Mouse (Mus musculus): ENCODE data around the gene Qpctl.

Qpctl gene

DNA sequence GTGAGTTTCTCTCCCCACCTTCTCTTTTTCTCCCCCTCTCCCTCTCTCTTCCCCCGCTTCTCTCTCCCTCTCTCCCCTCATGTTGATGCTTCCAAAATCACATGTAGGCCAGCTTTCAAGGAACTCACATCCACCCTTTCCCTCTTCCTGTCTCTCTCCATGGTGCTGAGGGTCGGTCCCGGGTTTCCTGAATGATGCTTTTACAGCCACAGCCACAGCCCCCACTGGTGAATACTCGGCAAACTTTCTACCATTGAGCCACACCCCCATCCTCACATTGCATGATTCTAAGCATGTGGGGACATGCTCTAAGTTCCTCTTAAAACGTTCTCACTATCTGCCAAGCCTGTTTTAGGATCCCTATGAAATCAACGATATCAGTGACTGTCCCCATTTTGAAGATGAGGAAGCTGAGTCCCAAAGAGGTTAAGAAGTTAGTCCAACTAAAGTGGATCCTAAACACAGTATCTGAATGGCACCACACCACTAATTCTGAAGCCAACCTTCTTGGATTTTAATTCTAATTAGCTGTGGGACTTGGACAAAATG, 1.5 kb downstream of the Qpctl start:
- Histone ChIP-seq H3K4me1 (replicated peaks; ENCODE audit: low read depth, low read length) (peaks cover 40% of the 10 kb centered on the region), H3K27me3 (ENCODE audit: insufficient read depth, low read length) (no peaks in the 10 kb centered on the region), H3K4me3 (replicated peaks; ENCODE audit: low read length) (peak overlapping the region; percentile 99; the same call in 1 of the 2 replicates), H3K9me3 (ENCODE audit: low read length) (no peaks in the 10 kb centered on the region), H3K36me3 (ENCODE audit: insufficient read depth, low read length) (peaks cover 49% of the 10 kb centered on the region)
- TF ChIP-seq POU5F1 (IDR thresholded peaks at IDR 0.05; ENCODE audit: borderline replicate concordance, low read length) (no peak), NANOG (IDR thresholded peaks at IDR 0.05; ENCODE audit: borderline replicate concordance, low read length) (no peak), CTCF (conservative IDR thresholded peaks at IDR 0.05; ENCODE audit: low read length) (no peak)

DNA sequence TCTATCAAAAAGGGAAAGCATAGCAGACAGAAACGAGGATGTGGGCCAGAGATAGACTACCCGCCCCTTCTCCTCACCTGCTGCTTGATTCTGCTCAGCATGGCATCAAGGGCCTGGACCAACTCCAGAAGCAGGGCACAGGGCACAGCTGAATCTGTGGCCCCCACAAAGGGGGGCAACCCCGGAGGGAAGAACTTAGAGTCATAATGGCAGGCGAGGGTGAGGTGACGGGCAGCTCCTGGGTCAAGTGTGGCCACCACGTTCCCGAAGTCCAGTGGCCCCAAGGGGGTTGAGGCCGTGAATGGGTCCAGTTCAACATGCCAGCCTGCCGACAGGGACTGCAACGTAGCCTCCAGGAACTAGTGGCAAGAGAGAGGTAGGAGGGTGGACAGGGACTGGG, 2.3 kb downstream of the Qpctl start:
- Histone ChIP-seq H3K4me1 (replicated peaks; ENCODE audit: low read depth, low read length) (peaks cover 36% of the 10 kb centered on the region), H3K36me3 (ENCODE audit: insufficient read depth, low read length) (peaks cover 45% of the 10 kb centered on the region), H3K27me3 (ENCODE audit: insufficient read depth, low read length) (no peaks in the 10 kb centered on the region), H3K9me3 (ENCODE audit: low read length) (no peaks in the 10 kb centered on the region), H3K4me3 (replicated peaks; ENCODE audit: low read length) (no peak overlapping the region)
- no peak for TF ChIP-seq CTCF (conservative IDR thresholded peaks at IDR 0.05; ENCODE audit: low read length)

DNA sequence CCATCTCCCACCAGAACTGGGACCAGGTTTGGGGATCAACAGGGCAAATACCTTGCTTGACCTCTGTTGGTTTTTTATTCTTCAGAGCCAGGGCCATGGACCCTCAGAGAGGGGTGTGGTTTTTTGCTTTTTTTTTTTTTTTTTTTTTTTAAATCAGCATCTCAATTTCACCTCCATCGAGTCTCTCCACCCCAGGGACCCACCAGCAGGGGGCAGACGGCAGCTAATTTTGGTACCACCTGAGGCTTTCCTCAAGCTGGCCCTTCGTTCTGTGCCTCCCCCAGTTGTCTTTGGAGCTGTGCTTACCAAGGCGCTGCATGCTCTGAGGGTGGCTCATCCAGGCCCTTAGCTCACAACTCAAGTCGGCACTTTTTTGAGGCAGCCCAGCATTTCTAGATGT, 11.7 kb downstream of the Qpctl start:
- H3K4me3 ChIP-seq (replicated peaks; ENCODE audit: low read length): peak overlapping the region; percentile 62; the same call in 1 of the 2 replicates
- no peaks in the 10 kb centered on the region for H3K27me3 ChIP-seq (ENCODE audit: insufficient read depth, low read length)
- peak; percentile 42; the same call in 1 of the 2 replicates for TF ChIP-seq CTCF (conservative IDR thresholded peaks at IDR 0.05; ENCODE audit: low read length)
- no peak for TF ChIP-seq POU5F1 (IDR thresholded peaks at IDR 0.05; ENCODE audit: borderline replicate concordance, low read length)
- peaks cover 62% of the 10 kb centered on the region for H3K36me3 ChIP-seq (ENCODE audit: insufficient read depth, low read length)
- H3K9me3 ChIP-seq (ENCODE audit: low read length): no peaks in the 10 kb centered on the region
- peaks cover 60% of the 10 kb centered on the region for H3K4me1 ChIP-seq (replicated peaks; ENCODE audit: low read depth, low read length)

DNA sequence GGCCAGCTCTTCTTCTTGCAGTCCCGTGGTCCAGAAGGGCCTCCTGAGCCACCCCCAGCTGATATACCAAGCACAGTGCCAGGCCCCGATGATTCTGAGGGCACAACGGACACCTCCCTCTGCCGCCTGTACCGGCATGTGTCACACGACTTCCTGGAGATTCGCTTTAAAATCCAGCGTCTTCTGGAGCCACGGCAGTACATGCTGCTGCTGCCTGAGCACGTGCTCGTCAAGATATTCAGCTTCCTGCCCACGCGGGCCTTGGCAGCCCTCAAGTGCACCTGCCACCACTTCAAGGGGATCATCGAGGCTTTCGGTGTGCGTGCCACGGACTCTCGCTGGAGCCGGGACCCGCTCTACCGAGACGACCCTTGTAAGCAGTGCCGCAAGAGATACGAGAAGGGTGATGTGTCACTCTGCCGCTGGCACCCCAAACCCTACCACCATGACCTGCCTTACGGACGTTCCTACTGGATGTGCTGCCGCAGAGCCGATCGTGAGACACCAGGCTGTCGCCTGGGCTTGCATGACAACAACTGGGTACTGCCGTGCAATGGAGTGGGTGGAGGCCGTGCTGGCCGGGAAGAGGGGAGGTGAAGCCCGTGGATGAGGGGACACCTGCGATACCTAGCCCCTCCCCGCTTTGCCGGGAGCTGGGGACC, 12.3 kb downstream of the Qpctl start:
- peak overlapping the region; percentile 62 for H3K4me3 ChIP-seq (replicated peaks; ENCODE audit: low read length)
- H3K27me3 ChIP-seq (ENCODE audit: insufficient read depth, low read length): no peaks in the 10 kb centered on the region
- TF ChIP-seq NANOG (IDR thresholded peaks at IDR 0.05; ENCODE audit: borderline replicate concordance, low read length): no peak
- TF ChIP-seq CTCF (conservative IDR thresholded peaks at IDR 0.05; ENCODE audit: low read length): no peak
- no peak for TF ChIP-seq POU5F1 (IDR thresholded peaks at IDR 0.05; ENCODE audit: borderline replicate concordance, low read length)
- no peaks in the 10 kb centered on the region for H3K9me3 ChIP-seq (ENCODE audit: low read length)
- peaks cover 65% of the 10 kb centered on the region for H3K4me1 ChIP-seq (replicated peaks; ENCODE audit: low read depth, low read length)
- peaks cover 59% of the 10 kb centered on the region for H3K36me3 ChIP-seq (ENCODE audit: insufficient read depth, low read length)

DNA sequence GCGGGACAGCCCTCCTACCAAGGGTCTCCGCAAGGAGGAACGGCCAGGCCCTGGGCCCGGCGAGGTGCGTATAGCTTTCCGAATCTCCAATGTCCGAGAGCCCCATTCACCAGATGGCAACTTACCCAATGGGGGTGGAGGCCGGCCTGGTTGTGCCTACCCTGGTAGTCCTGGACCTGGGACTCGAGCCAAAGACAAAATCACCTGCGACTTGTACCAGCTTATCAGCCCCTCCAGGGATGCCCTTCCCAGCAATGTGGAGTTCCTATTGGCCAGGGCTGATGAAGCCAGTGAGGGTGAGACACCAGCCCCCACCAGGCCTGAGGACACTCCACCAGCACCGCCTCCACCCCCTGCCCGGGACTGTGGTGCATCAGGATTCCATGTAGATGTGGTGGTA, 12.9 kb downstream of the Qpctl start:
- H3K27me3 ChIP-seq (ENCODE audit: insufficient read depth, low read length): no peaks in the 10 kb centered on the region
- peaks cover 65% of the 10 kb centered on the region for H3K4me1 ChIP-seq (replicated peaks; ENCODE audit: low read depth, low read length)
- H3K4me3 ChIP-seq (replicated peaks; ENCODE audit: low read length): peak overlapping the region; percentile 62
- no peaks in the 10 kb centered on the region for H3K9me3 ChIP-seq (ENCODE audit: low read length)
- H3K36me3 ChIP-seq (ENCODE audit: insufficient read depth, low read length): peaks cover 59% of the 10 kb centered on the region
- TF ChIP-seq NANOG (IDR thresholded peaks at IDR 0.05; ENCODE audit: borderline replicate concordance, low read length) (no peak), POU5F1 (IDR thresholded peaks at IDR 0.05; ENCODE audit: borderline replicate concordance, low read length) (no peak), CTCF (conservative IDR thresholded peaks at IDR 0.05; ENCODE audit: low read length) (peak; percentile 35)

DNA sequence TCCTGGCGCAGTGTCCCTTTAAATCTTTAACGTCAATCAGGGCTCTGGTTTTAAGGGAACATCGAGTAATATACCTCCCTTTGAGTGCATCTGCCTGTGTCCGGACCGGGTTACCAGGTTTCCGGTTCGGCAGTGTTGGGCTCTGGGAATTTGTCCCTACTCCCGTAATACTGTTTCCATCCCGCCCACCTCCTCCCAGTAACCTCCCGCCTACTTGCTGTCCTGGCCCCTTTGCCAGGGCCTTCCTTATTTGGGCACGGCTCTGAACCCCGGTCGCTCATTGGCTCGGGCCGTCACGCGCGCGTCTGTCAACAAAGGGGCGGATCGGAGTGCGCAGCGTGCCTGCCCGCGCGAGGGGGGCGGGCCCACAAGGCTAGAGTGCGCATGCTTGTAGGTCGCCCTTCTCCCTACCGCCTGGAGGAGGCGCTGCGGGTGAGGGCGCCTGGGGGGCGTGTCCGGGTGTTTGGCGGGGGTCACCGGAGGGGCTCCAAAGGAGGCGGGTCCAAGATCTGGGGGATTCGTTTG, 17.7 kb downstream of the Qpctl start:
- Histone ChIP-seq H3K4me3 (replicated peaks; ENCODE audit: low read length) (peak overlapping the region; percentile 72), H3K9me3 (ENCODE audit: low read length) (no peaks in the 10 kb centered on the region), H3K27me3 (ENCODE audit: insufficient read depth, low read length) (no peaks in the 10 kb centered on the region), H3K4me1 (replicated peaks; ENCODE audit: low read depth, low read length) (peaks cover 65% of the 10 kb centered on the region), H3K36me3 (ENCODE audit: insufficient read depth, low read length) (peaks cover 48% of the 10 kb centered on the region)
- TF ChIP-seq CTCF (conservative IDR thresholded peaks at IDR 0.05; ENCODE audit: low read length): peak; percentile 38; the same call in 1 of the 2 replicates
- TF ChIP-seq POU5F1 (IDR thresholded peaks at IDR 0.05; ENCODE audit: borderline replicate concordance, low read length): no peak
- no peak for TF ChIP-seq NANOG (IDR thresholded peaks at IDR 0.05; ENCODE audit: borderline replicate concordance, low read length)

DNA sequence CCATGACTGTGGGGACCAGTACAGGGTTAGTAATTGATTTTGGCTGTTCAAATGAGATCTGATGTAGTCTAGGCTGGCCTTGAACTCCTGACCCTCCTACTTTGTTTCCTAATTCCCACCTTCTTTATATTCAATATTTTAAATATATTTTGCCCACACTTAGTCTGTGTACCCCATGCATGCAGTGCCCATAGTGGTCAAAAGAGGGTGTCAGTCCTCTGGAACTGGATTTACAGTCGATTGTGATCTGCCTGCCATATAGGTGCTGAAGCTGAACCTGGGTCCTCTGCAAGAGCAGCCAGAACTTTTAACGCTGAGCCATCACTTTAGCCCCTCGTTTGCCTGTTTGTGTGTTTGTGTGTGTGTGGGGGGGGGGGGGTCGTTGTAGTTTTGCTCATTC, 18.4 kb downstream of the Qpctl start:
- Histone ChIP-seq H3K4me1 (replicated peaks; ENCODE audit: low read depth, low read length) (peaks cover 61% of the 10 kb centered on the region), H3K9me3 (ENCODE audit: low read length) (no peaks in the 10 kb centered on the region), H3K36me3 (ENCODE audit: insufficient read depth, low read length) (peaks cover 47% of the 10 kb centered on the region), H3K27me3 (ENCODE audit: insufficient read depth, low read length) (no peaks in the 10 kb centered on the region), H3K4me3 (replicated peaks; ENCODE audit: low read length) (peak overlapping the region; percentile 66)
- no peak for TF ChIP-seq NANOG (IDR thresholded peaks at IDR 0.05; ENCODE audit: borderline replicate concordance, low read length)
- TF ChIP-seq CTCF (conservative IDR thresholded peaks at IDR 0.05; ENCODE audit: low read length): peak; percentile 47

DNA sequence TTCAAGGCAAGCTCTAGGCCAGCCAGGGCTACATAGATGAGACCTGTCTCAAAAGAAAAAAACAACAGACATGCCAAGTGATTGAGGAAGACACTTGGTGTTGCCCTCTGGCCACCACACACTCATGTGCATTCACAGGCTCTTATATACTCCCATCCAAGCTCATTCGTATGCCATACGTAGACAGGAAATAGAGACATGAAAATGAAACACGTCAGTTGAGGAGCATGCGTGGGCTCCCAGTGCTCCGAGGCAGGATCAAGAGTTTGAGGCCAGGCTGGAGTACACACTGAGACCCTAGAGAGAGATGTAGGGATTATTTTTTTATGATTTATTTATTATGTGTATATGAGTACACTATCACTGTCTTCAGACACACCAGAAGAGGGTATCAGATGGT, 19.7 kb downstream of the Qpctl start:
- H3K4me1 ChIP-seq (replicated peaks; ENCODE audit: low read depth, low read length): peaks cover 54% of the 10 kb centered on the region
- no peak overlapping the region for H3K4me3 ChIP-seq (replicated peaks; ENCODE audit: low read length)
- no peaks in the 10 kb centered on the region for H3K27me3 ChIP-seq (ENCODE audit: insufficient read depth, low read length)
- TF ChIP-seq CTCF (conservative IDR thresholded peaks at IDR 0.05; ENCODE audit: low read length) (no peak), POU5F1 (IDR thresholded peaks at IDR 0.05; ENCODE audit: borderline replicate concordance, low read length) (no peak), NANOG (IDR thresholded peaks at IDR 0.05; ENCODE audit: borderline replicate concordance, low read length) (no peak)
- peaks cover 38% of the 10 kb centered on the region for H3K36me3 ChIP-seq (ENCODE audit: insufficient read depth, low read length)
- H3K9me3 ChIP-seq (ENCODE audit: low read length): no peaks in the 10 kb centered on the region

DNA sequence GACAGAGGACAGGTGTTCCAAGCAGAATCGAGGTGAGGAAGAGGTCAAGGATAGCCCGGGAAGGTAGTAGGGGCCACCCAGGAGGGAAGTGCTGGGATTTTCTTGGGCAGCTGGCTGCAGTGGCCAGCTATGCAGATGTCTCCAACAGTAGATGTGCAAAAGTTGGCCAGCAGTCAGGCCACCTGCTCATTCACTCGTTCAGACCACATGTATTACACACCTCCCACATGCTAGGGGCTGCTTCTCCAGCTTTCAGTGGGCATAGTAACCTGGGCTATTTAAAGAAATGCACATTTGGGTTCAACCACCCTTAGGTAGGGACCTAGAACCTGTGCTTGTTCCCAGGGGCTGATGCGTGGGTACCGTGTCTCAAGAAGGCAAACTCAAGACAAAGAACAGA, 21.3 kb downstream of the Qpctl start:
- Histone ChIP-seq H3K9me3 (ENCODE audit: low read length) (no peaks in the 10 kb centered on the region), H3K36me3 (ENCODE audit: insufficient read depth, low read length) (peaks cover 38% of the 10 kb centered on the region), H3K4me3 (replicated peaks; ENCODE audit: low read length) (no peak overlapping the region), H3K4me1 (replicated peaks; ENCODE audit: low read depth, low read length) (peaks cover 51% of the 10 kb centered on the region), H3K27me3 (ENCODE audit: insufficient read depth, low read length) (no peaks in the 10 kb centered on the region)
- TF ChIP-seq POU5F1 (IDR thresholded peaks at IDR 0.05; ENCODE audit: borderline replicate concordance, low read length) (no peak), CTCF (conservative IDR thresholded peaks at IDR 0.05; ENCODE audit: low read length) (no peak), NANOG (IDR thresholded peaks at IDR 0.05; ENCODE audit: borderline replicate concordance, low read length) (no peak)
